Mouse (Mus musculus) NIH3T3 (cell line): ENCODE results near the gene Vsig8.

Source experiments
- DNase-seq: peaks from one replicate; pipeline ENCODE4 v3.0.0-alpha.2; 2012; ENCODE audit warnings: low read depth

Gene Vsig8

DNA sequence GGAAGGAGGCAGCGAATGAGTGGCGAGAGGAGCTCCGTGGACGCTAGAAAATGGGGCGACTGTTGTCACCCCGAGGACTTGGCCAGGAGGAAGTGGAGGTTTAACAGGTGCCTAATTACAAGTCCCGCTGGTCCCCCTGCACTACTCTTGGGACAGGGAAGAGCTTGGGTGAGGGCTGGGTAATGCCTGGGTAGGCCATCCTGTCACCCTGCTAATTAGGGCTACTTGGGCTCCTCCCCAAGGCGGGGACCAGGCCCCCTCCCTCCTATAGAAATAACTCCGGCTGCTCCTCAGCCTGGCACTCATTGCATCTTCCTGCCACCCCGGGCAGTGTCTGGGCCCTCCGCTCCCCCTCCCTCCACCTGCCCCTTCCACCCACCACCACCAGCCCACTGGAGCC lies at the start of gene Vsig8:
TSS of gene Vsig8 (plus strand) at position 301 of the 400 bp plus-strand sequence.
- DNase-seq, result no peak

DNA sequence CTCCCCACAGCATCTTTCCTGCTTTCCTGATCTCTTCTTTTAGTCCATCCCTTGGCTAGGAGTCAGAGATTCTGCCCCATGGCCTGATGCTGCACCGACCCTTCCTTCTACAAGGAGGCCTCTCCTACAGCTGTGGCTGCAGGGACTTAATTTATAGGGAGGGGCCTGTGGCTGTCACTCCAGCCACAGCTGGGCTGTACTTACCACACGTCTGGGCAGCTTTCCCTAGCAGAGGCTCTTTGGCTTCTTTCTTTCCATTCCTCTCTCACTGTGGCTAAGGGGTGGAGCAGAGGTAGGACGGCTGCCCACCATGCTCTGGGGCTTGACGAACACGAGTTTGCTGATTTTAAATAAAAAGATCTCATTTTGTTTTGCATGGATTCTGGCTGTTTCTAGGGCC lies 48.7 kb upstream of the Vsig8 start:
- DNase-seq, result no peak

DNA sequence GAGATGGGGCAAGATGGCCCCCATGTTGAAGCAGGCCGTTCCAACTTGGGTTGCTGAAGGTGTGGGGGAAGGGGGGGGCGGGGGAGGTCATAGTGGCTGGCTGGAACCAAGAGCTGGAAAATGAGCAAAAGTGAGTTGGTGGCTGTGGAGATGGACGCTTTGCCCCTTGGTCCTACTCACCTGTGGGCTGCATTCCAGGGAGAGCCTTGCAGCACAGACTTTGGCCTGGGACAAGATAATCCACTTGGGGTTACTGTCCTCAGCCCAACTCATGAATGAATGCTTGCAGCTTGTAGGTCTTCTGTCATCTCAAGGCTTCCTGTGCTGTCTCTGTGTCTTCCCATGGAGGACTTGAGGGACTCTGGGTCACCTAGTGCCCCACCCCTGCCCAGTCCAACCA lies 48.0 kb upstream of the Vsig8 start:
- no peak for DNase-seq

DNA sequence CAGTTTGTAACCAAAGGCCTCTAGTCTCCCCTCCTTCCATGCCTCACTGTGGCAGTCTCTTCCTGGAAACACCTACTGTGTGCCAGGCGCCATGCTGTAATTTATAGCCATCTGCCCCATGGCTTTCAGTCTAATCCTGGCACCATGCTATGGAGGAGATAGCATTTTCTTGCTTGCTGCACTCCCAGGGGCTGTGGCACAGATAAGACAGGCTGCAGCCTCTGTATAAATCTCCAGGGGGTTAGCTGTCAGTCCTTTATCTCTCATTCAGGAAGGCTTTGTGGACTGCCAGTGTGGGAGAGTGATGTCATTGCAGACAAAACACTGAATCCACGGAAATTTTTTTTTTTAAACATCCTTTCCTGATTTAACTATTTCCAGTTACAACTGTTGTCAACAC lies 47.6 kb upstream of the Vsig8 start:
- no peak for DNase-seq

DNA sequence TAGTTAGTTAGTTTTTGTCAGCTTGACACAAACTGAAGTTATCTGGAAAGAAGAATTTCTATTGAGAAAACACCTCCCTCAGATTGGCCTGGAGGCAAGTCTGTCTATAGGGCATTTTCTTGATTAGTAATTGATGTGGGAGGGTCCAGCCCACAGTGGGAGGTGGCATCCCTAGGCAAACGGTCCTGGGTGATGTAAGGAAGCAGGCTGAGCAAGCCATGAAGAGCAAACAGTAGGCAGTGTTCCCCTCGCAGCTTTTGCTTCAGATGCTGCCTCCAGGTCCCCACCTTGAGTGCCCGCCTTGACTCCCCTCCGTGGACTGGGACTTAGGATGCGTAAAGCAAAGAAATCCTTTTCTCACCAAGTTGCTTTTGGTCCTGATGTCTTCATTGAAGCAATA lies 46.5 kb upstream of the Vsig8 start:
- DNase-seq, result no peak

DNA sequence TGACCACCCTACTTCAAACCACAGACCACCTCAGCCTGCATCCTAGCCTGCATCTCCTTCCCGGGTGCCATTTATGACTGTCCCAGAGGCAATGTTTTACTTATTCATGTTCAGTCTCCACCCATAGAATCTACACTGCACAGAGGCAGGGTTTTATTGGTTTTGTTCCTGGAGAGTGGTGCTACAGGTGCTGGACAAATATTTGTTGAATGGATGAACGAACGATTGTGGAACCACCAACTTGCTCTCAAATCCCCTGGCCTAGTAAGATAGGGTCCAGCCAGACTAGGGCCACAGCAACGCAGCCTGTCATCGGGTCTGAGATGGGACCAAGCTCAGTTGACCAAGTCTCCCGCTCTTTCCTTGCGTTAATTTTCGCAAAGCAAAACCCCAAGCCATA lies 45.8 kb upstream of the Vsig8 start:
- DNase-seq, result no peak

DNA sequence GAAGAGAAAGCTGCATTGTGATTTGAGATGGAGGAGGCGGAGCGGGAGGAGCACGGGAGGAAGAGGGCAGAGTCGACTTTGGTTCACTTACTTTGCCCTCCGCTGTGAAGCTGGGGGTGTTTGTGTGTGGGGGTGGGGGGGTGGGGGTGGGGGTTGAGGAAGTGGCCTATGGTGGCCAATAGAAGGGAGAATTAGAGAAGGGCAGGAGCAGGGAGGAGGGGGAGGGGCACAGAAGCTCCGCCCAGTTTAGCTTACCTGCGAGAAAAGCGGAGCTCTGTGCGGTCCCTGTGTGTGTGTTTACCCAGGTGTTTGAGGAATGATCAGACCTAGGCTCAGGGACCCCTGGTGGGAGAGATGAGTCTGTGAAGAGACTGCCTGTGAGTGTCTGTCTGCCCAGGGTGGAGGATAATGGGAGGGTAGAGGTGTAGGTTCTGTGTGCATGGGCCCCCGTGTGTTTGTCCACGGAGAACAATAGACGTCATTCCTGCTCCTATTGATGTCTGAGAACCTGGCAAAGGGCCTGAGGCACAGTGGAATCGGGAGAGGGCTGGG lies 45.2 kb upstream of the Vsig8 start:
- DNase-seq, result no peak

DNA sequence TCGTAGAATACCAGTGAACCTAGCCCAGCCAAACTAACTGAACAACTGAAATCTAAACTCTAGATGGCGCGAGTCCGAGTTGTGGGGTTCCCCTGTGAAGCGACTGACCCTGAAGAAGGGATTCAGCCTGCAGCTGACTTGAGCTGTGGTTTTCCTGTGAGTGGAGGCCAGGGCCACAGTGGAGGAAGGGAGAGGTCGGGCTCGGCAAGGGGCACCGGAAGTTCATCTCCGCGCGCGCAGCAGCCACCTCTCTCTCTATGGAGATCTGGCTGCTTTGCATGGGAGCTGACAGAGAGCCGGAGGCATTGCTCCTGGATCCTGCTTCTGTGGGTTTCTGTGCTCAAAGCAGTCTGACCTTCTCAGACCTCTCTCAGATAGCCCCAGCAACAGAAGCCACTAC lies 42.8 kb upstream of the Vsig8 start:
- DNase-seq, result no peak

DNA sequence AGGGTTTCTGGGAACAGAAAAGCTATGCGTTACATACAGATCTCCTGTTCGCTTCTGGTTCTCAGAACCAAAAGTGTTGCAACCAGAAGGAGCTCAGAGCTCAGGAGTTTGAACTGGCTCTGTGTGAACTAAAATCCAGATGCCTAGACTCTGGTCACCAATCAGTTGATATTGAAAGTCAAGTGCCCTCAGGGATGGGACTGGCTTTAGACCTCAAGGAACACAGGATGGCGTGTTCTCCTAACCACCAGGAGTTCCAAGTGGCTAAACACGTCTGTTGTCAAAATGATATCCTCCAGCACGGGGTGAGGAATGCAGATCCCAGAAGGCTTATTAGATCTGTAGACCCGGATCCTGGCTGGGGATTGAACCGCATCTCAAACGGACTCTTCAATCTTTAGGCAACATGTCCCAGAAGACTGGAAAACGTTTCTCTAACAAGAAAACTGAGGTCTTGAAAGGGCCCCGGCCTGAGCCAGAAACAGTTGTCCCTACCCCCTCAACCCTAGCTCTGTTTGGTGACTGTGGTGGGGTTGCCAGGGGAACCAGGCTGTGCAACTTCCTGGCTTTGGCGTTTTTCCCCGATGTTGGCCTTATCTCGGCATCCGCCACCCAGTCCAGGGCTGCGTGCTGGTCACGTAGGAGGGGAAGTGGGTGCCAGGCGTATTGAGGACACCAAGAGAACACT lies 42.1 kb upstream of the Vsig8 start:
- no peak for DNase-seq

DNA sequence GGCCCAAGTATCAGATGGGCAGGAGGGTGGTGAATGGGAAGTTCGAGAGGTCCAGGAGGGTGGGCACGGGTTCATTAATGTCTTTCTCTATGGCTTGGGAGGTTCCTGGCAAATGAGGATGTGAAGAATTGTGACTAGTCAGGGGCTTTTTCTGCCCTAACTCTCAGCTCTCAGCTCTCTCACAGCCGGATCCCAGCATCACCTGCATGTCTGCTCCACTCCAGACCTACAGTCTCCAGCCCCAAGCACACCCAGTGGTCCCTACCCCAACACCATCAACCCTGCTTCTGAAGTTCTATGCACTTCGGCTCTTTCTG lies 41.6 kb upstream of the Vsig8 start:
- DNase-seq, result no peak

DNA sequence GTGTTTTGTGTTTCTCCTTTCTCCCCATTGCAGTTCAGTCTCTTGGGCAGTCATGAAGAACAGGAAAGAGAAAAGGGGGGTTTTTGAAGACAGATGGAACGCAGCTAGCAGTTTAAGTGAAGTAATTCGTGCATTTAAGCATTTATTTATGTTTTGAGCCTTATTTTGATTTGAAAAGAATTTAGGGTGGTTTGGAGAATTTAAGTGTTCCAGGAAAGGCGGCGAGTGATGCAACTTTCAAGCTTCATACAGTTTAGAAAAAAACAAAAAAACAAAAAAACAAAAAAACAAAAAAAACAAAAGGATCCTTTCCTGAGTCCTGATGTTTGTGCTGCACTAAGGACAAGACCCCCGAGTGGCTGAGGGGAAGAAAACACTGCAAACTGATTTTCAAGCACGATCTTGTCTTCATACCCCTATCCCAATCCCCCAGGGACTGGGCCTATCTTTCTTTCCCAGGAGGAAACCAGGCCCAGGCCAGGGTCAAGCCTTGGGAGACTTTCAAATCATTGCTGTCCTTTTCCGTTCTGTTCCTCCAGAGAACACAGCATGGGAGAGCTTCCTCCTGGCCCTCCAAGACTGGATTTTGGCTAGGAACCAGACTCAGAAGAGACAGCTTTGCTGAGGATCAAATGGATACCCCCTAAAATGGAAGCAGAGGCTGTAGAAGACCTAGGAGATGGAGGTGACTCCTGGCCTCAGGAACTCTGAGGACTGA lies 41.0 kb upstream of the Vsig8 start:
- DNase-seq, result peak; percentile 53

DNA sequence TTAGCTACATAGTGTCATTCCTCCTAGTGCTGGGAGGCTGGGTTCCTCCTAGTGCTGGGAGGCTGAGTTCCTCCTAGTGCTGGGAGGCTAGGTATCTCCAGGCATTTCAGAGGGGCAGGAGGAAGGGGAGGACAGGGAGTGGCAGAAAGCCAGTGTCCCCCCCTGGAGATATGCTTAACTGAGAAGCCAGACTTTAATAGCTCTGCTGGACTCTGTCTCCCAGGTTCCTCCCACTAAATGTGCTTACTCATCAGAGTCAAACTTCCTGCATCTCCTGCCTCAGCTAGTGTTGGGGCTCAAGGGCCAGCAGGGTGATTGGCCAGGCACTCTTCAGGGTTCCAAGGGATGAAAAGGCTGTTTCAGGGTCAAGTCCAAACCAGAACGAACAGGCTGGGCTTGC lies 40.3 kb upstream of the Vsig8 start:
- DNase-seq, result peak; percentile 25

DNA sequence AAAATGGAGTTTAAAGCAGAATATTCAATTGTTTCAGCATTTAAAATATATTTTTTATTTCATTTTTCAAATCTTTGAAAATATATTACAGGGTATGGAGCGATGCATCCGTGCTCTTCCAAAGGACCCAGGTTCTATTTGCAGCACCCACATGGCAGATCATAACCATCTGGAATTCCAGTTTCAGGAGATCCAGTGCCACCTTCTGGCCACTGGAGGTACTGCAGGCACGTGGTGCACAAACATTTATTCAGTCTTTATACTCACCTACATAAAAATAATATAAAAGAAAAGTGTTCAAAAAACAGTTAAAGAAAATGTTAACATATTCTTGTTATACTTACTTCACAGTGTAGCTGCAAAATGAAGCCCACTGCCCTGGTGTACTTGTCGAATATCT lies 37.7 kb upstream of the Vsig8 start:
- peak; percentile 45 for DNase-seq

DNA sequence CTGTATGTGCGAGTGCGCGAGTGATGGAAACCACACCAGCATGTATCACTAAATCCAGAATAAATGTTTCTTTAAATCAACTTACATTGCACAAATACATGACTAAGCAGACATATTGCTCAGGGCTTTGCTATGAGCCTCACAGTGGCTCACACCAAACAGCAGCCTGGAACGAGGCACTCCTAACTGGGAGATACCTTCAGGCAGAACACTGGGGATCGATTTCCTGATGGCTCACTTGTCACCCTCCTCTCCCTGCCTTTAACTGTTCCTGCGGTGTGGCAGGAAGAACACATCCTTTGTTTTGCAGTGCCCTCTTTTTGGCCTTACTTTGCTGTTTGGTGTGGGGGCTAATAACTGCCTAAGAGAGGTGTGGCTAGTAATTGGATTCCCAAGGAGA lies 36.1 kb upstream of the Vsig8 start:
- peak; percentile 76 for DNase-seq

DNA sequence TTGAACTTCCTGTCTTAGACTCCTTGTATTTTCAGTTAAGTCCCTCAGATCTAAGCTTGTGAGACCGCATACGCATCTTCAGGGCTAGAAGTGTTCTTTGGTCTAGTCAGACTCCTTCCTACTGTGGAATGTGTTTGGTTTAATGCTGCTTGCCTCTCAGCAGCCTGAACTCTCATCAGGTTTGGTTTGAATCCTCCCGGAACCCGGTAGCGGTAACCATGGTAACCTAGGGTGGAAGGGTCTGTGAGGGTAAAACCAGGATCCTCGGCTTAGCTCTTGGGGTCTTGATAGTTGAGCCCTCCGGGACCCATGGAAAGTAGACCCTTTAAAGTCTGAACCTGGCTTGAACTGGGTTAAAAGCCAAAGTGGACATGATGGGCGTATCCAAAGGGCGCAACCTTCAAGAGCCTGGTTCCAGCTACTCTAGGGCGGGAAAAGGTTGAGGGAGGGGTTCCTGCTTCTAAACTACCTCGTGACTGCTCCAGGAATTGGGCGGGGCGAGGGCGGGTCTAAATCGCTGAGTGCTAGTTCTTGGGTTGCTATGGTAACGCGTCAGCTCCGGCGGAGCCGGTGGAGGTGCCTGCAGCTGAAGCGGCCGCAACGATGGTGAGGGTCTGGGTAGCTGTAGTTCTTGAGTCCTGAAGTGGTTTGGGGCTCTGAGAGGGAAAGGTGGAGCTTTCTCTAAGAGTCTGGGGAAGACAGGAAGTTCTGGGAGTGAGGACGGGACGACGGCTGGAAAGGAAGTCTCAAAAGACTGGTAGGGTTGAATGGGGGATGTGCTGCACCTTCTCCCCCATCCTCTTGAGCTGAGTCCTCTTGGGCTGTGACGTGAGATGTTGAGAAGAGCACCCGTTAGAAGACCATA lies 34.9 kb upstream of the Vsig8 start, which contains the start of gene Cfap45:
TSS of gene Cfap45 (plus strand) at position 226 of the 865 bp plus-strand sequence.
- no peak for DNase-seq

DNA sequence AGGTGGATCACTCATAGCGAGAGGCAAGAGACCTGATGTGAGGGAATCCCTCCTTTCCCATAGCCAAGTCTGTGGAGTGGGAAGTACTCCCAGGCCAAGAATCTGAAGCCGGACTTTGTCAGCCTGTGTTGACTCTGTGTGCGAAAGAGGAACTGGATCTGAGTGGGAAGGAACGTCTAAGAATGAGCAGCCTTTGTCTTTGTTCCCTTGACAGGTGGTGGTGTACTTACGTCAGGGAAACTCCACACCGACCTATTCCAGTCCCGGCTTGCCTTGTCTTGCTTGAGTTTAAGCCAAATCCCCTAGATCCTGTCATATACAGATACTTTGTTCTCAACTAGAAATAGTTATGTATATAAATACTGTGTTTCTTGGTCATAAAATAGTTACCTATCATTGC lies 33.2 kb upstream of the Vsig8 start:
- DNase-seq, result no peak

DNA sequence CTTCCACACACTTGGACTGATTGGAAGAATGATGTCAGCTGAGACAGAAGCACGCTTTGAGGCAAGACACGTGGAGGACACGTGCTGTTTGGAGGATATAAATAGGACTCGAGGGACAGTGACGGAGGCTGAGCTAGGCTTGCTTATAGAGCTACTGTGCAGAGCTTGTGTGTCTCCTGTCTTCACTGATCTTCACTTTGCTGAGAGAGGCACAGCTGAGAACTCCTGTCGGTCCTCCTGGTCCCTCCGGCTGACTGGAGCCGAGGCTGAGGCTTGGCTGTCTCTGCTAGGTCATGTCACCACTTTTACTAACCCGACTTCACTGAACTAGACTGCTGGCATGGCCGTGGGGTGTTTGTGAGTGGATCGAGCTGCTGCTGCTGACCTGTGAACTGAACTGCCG lies 32.0 kb upstream of the Vsig8 start:
- DNase-seq, result no peak

DNA sequence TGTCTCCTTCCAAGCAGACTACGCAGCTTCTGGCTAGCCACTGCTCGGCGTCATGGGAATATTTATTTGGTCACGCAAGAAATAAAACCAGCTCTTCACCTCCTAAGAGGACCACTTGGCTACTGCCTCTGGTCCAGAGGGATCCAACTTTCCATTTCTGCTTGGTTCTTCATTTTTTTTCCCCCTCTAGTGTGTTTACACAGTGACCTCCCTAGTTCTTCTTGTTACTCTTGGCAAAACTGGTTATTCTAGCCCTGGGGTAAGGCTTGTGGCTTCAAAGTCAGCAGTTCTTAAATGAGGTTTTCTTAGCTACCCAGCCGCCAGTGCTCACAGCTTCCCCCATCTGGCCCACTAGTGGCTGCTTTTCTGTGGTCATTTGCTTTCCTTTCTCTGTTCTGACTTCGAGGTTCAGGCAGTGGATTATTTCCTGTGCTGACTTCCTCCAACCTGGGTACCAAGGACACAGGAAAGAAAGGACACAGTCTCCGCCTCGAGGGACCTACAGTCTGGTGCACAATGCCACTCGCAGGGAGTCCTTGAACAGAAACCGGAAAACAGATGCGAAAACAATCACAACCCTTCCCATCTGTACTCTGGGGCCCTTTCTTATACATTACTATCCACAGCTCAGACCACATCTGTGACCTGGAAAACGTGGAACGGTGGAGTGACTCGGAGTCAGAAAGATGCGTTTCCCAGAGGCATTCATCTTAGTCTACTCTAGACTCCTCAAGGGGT lies 30.5 kb upstream of the Vsig8 start:
- DNase-seq, result peak; percentile 36

DNA sequence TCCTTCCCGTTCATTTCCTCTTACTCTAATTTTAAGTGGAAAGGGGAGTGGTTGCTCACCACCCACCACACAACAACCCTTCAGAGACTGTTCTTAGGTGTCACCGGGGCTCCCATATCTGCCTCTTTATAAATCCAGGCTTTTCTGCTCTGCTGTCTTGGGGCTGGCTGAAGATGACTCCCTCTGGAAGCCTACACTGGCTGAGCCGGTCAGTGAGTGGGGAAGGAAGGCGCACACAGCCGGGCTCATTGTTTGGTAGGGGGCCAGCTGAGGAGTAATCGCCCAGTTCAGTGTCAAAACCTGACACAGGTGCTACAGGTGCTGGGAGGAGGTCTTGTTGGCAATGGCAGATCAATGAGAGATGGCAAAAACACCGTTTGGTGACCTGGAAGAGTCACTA lies 29.8 kb upstream of the Vsig8 start:
- DNase-seq, result no peak

DNA sequence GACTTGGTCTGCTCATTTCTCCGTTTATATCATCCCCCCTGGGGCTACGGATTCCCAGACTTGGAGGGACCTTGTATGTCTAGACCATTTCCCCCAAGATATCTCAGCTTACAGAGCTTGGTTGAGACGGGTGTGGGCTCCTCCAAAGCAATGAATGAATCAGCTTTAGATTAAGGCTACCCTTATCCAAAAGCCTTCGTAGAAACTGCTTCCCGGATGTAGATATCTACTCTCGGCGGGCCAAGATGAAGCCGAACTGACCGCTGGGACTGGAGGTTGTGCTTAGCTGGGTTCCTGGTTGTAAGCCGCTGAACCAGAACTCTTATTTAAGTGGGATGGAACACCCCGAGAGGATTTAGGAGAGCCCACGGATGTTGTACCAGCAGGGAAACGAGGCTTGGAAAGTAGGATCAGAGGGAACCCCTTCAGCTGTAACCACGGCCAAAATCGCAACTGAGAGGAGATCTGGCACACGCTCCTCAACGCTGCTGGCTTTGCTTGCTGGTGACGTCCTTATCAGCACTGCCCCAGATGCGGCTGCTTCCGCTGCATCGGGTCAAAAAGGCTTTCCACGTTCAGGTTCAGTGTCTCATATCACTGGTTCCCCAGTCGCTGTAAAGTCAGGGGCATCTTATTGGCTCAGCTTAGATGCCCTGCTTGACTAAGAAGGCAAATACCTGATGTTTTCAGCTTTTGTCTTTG lies 29.2 kb upstream of the Vsig8 start:
- no peak for DNase-seq

DNA sequence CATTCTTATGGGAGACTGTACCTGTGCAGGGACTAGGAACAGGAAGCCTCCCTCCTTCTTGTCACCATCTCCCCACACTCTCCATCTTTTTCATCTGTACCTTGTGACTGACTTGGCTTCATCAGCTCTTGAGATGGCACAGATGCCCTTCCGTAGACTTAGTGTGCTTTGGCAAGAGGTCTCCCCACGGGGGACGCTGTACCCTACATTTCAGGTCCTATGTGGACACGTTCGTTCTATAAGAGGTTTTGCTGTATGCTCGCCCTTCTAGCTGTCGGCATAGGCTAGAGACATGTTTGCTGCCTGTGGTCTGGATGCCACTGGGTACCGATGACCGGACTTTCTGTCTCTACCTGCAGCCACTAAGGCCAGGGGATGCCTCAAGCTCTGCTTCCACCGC lies 28.3 kb upstream of the Vsig8 start:
- DNase-seq, result no peak
